Mouse (Mus musculus) B cell, adult (primary cell): ENCODE results near the gene Bid. TPM values are rescaled to one million over a fixed set of nuclear protein-coding genes. Genes with fewer than 3 reads are reported as not detected.

Experiments used
- total RNA-seq: library from RNA; stranded (reverse); gene quantifications from 4 replicates; pipeline ENCODE4 v1.2.4, GENCODE M21; 2023; ENCODE audit not compliant: inconsistent age

Bid gene
- 51.0 to 60.1 TPM (median 54.8 TPM) in 4 replicates for total RNA-seq

GRCm38 (mm10) chr6:120916074-120916971, at the start of gene Bid:
TSS of gene Bid (minus strand) at chr6:120916853.

Other genes with a start within 250 kb of the Bid start
- gene Slc25a18, start 143.3 kb downstream of the Bid start, total RNA-seq = 1.4 to 2.6 TPM (median 2.3 TPM) in 4 replicates
- gene Atp6v1e1, start 94.1 kb downstream of the Bid start, total RNA-seq = 125 to 138 TPM (median 133 TPM) in 4 replicates
- gene Bcl2l13, start 80.6 kb downstream of the Bid start, total RNA-seq = 33.8 to 54.3 TPM (median 37.2 TPM) in 4 replicates
- 20.2 to 28.5 TPM (median 26.1 TPM) in 4 replicates for gene Mical3, start 214.1 kb upstream of the Bid start, total RNA-seq